ENCODE assay signal across 12 mouse cellular contexts in the genomic region with DNA sequence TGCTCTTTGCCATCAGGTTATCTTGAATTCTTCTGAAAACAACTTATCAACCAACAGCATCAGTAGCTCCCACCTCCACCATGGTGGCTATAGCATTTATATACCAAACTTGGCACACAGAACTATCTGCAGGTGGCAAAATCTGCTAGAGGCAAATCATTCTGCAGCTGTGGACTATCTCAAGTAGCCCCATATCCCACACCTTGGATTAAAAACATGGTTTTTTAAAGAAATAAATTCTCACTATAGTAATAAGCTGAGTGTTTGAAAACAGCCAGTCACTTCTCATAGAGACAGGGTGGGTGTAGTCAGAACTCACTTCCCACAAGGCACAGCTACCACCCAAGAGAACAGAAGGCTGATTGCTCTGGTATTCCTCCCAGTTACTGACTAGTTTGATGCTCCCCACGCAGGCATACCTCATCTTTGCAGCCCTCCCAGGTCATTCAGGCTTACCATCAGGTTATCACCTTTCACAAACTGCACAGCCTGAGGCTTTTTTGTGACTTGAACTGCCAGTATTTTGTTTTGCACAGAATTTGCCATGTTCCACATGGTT. TPM values are rescaled to one million over a fixed set of nuclear protein-coding genes. Genes with fewer than 3 reads are reported as not detected.
DNase-seq lines count a peak whose midpoint lies in the region; ATAC-seq and TF ChIP-seq lines count a peak whose summit lies in the region.
"Had no signal": no experiment of that assay in that cellular context is flagged by ENCODE, and none has a peak within 500 bp of the region (broad histone marks: within the 10 kb centered on the region; RNA-seq: fewer than 3 reads in every experiment).

No protein-coding gene starts in this region.

- H3K27ac ChIP-seq in intestine, embryonic 15.5 days, result no peak overlapping the region
- no peak overlapping the region for H3K27ac ChIP-seq in intestine, postnatal 0 days (ENCODE audit: low read depth, low read length)
- no peak overlapping the region for H3K27ac ChIP-seq in neural tube, embryonic 11.5 days (ENCODE audit: low read depth, low read length)
- H3K27ac ChIP-seq in neural tube, embryonic 15.5 days (replicated peaks), result no peak overlapping the region
- no peak overlapping the region for H3K27ac ChIP-seq in hindbrain, postnatal 0 days
- H3K27ac ChIP-seq: neural tube, embryonic 13.5 days; stomach, embryonic 15.5 days had no signal

- no peaks in the 10 kb centered on the region for H3K4me1 ChIP-seq in intestine, embryonic 15.5 days (replicated peaks)
- H3K4me1 ChIP-seq in intestine, postnatal 0 days (replicated peaks; ENCODE audit: control insufficient read depth, insufficient read depth, low read length), result no peaks in the 10 kb centered on the region
- H3K4me1 ChIP-seq in neural tube, embryonic 11.5 days (ENCODE audit: control insufficient read depth, insufficient read depth, low read length), result no peaks in the 10 kb centered on the region
- H3K4me1 ChIP-seq in neural tube, embryonic 15.5 days, result no peaks in the 10 kb centered on the region
- no peaks in the 10 kb centered on the region for H3K4me1 ChIP-seq in hindbrain, postnatal 0 days (ENCODE audit: insufficient read depth, low read length)
- H3K4me1 ChIP-seq: neural tube, embryonic 13.5 days; stomach, embryonic 15.5 days had no signal

- no peak overlapping the region for H3K9ac ChIP-seq in intestine, embryonic 15.5 days
- no peak overlapping the region for H3K9ac ChIP-seq in intestine, postnatal 0 days (ENCODE audit: low read depth, low read length)
- H3K9ac ChIP-seq in neural tube, embryonic 11.5 days (ENCODE audit: low read length), result no peak overlapping the region
- no peak overlapping the region for H3K9ac ChIP-seq in neural tube, embryonic 15.5 days (replicated peaks)
- H3K9ac ChIP-seq in hindbrain, postnatal 0 days (replicated peaks; ENCODE audit: low read length), result no peak overlapping the region
- H3K9ac ChIP-seq: neural tube, embryonic 13.5 days; stomach, embryonic 15.5 days had no signal

- no peaks in the 10 kb centered on the region for H3K9me3 ChIP-seq in intestine, embryonic 15.5 days
- no peaks in the 10 kb centered on the region for H3K9me3 ChIP-seq in intestine, postnatal 0 days (ENCODE audit: control insufficient read depth)
- no peaks in the 10 kb centered on the region for H3K9me3 ChIP-seq in neural tube, embryonic 11.5 days (ENCODE audit: control insufficient read depth, low read length)
- no peaks in the 10 kb centered on the region for H3K9me3 ChIP-seq in neural tube, embryonic 15.5 days (replicated peaks)
- no peaks in the 10 kb centered on the region for H3K9me3 ChIP-seq in hindbrain, postnatal 0 days (ENCODE audit: low read length)
- H3K9me3 ChIP-seq: neural tube, embryonic 13.5 days; stomach, embryonic 15.5 days had no signal

- DNase-seq in neural tube, embryonic 11.5 days (ENCODE audit: low spot score), result peak; percentile 10
- DNase-seq in hindbrain, postnatal 0 days (ENCODE audit: low spot score), result no peak
- DNase-seq: heart, postnatal 10 days had no signal

- no peak for TF ChIP-seq CTCF in intestine, postnatal 0 days (IDR thresholded peaks at IDR 0.05; ENCODE audit: low read depth)
- TF ChIP-seq CTCF in hindbrain, postnatal 0 days (IDR thresholded peaks at IDR 0.05; ENCODE audit: low read depth), result no peak

- ATAC-seq in intestine, embryonic 15.5 days, result 0 out of 2 replicates have a peak, but pooled peaks have one; percentile 48
- no peak for ATAC-seq in intestine, postnatal 0 days
- ATAC-seq in neural tube, embryonic 11.5 days (ENCODE audit: insufficient read depth, low FRiP score, low TSS enrichment), result peak; percentile 18; the same call in 1 of the 2 replicates
- ATAC-seq in neural tube, embryonic 15.5 days (ENCODE audit: low FRiP score), result no peak
- ATAC-seq in hindbrain, postnatal 0 days, result peak; percentile 34; the same call in 1 of the 2 replicates
- ATAC-seq in megakaryocyte progenitor cell, adult 5-6 weeks (replicated peaks; ENCODE audit: poor library complexity), result peak; percentile 24; the same call in 1 of the 2 replicates
- no peak for ATAC-seq in megakaryocyte, adult 5-6 weeks (ENCODE audit: poor library complexity, severe bottlenecking)
- ATAC-seq: lung, postnatal 0 days had no signal

- peaks cover 15% of the 10 kb centered on the region for H3K36me3 ChIP-seq in intestine, embryonic 15.5 days
- peaks cover 48% of the 10 kb centered on the region for H3K36me3 ChIP-seq in intestine, postnatal 0 days (ENCODE audit: control insufficient read depth, insufficient read depth)
- H3K36me3 ChIP-seq in neural tube, embryonic 11.5 days (ENCODE audit: control insufficient read depth, insufficient read depth, low read length), result peaks cover 5% of the 10 kb centered on the region
- H3K36me3 ChIP-seq in neural tube, embryonic 15.5 days, result peaks cover 56% of the 10 kb centered on the region
- peaks cover 24% of the 10 kb centered on the region for H3K36me3 ChIP-seq in hindbrain, postnatal 0 days (ENCODE audit: insufficient read depth, low read length)

- H3K4me2 ChIP-seq in intestine, embryonic 15.5 days (replicated peaks), result no peak overlapping the region
- no peak overlapping the region for H3K4me2 ChIP-seq in intestine, postnatal 0 days (replicated peaks; ENCODE audit: low read depth)
- H3K4me2 ChIP-seq in neural tube, embryonic 11.5 days (ENCODE audit: low read depth), result no peak overlapping the region
- H3K4me2 ChIP-seq in neural tube, embryonic 15.5 days, result no peak overlapping the region
- H3K4me2 ChIP-seq in hindbrain, postnatal 0 days (ENCODE audit: low read depth, low read length), result no peak overlapping the region
- H3K4me2 ChIP-seq: neural tube, embryonic 13.5 days; stomach, embryonic 15.5 days had no signal

- H3K27me3 ChIP-seq in intestine, embryonic 15.5 days (replicated peaks), result no peaks in the 10 kb centered on the region
- H3K27me3 ChIP-seq in intestine, postnatal 0 days (replicated peaks; ENCODE audit: control insufficient read depth, insufficient read depth, low read length), result no peaks in the 10 kb centered on the region
- no peaks in the 10 kb centered on the region for H3K27me3 ChIP-seq in neural tube, embryonic 11.5 days (ENCODE audit: control insufficient read depth, insufficient read depth, low read length)
- H3K27me3 ChIP-seq in neural tube, embryonic 15.5 days (replicated peaks), result no peaks in the 10 kb centered on the region
- H3K27me3 ChIP-seq in hindbrain, postnatal 0 days (ENCODE audit: insufficient read depth, low read length), result no peaks in the 10 kb centered on the region
- H3K27me3 ChIP-seq: neural tube, embryonic 13.5 days; stomach, embryonic 15.5 days had no signal

- no peak overlapping the region for H3K4me3 ChIP-seq in intestine, embryonic 15.5 days (replicated peaks)
- no peak overlapping the region for H3K4me3 ChIP-seq in intestine, postnatal 0 days (ENCODE audit: low read depth, low read length)
- H3K4me3 ChIP-seq in neural tube, embryonic 11.5 days (ENCODE audit: low read depth, low read length), result no peak overlapping the region
- no peak overlapping the region for H3K4me3 ChIP-seq in neural tube, embryonic 15.5 days (replicated peaks)
- H3K4me3 ChIP-seq in hindbrain, postnatal 0 days (ENCODE audit: low read length), result no peak overlapping the region
- H3K4me3 ChIP-seq: erythroblast, embryonic 14.5 days; neural tube, embryonic 13.5 days; stomach, embryonic 15.5 days had no signal

- 63% methylated on average over 1 of the region's 1 CpGs for WGBS in intestine, embryonic 15.5 days
- WGBS in intestine, postnatal 0 days, result 48% methylated on average over 1 of the region's 1 CpGs
- 32% methylated on average over 1 of the region's 1 CpGs for WGBS in neural tube, embryonic 11.5 days
- 64% methylated on average over 1 of the region's 1 CpGs for WGBS in neural tube, embryonic 15.5 days
- WGBS in hindbrain, postnatal 0 days, result 45% methylated on average over 1 of the region's 1 CpGs

RNA-seq across cellular contexts. Expression of a gene that starts 26.6 kb away (rescaled TPM):
- polyA plus RNA-seq in intestine, embryonic 15.5 days (2015; fragmentation: Nextera tagmentation; extraction: Ambion mirVana), result 202 and 238 TPM in 2 replicates
- polyA plus RNA-seq in intestine, postnatal 0 days (2015; fragmentation: Nextera tagmentation; extraction: Ambion mirVana), result 126 and 142 TPM in 2 replicates
- 308 and 317 TPM in 2 replicates for polyA plus RNA-seq in neural tube, embryonic 11.5 days (2014; fragmentation: Nextera tagmentation; extraction: Ambion mirVana)
- 228 and 246 TPM in 2 replicates for polyA plus RNA-seq in neural tube, embryonic 15.5 days (2015; fragmentation: Nextera tagmentation; extraction: Ambion mirVana)
- 159 and 182 TPM in 2 replicates for total RNA-seq in hindbrain, postnatal 0 days (2014; rRNA removed)
- polyA plus RNA-seq in hindbrain, postnatal 0 days (2015; fragmentation: Nextera tagmentation; extraction: Ambion mirVana), result 180 and 182 TPM in 2 replicates
- total RNA-seq in megakaryocyte progenitor cell, adult 5-6 weeks (2015), result 237 and 277 TPM in 2 replicates
- total RNA-seq in megakaryocyte progenitor cell, adult 5-6 weeks (2017), result 227 and 358 TPM in 2 replicates
- total RNA-seq in megakaryocyte, adult 5-6 weeks (2015), result 162 and 164 TPM in 2 replicates
- total RNA-seq in megakaryocyte, adult 5-6 weeks (2017), result 196 TPM in 2 replicates

RNA-seq across cellular contexts. Expression of a gene that starts 26.6 kb away (rescaled TPM):
- 45.3 and 56.3 TPM in 2 replicates for polyA plus RNA-seq in intestine, embryonic 15.5 days (2015; fragmentation: Nextera tagmentation; extraction: Ambion mirVana)
- 17.8 and 18.7 TPM in 2 replicates for polyA plus RNA-seq in intestine, postnatal 0 days (2015; fragmentation: Nextera tagmentation; extraction: Ambion mirVana)
- polyA plus RNA-seq in neural tube, embryonic 11.5 days (2014; fragmentation: Nextera tagmentation; extraction: Ambion mirVana), result 82.5 and 85.4 TPM in 2 replicates
- polyA plus RNA-seq in neural tube, embryonic 15.5 days (2015; fragmentation: Nextera tagmentation; extraction: Ambion mirVana), result 43.0 and 45.1 TPM in 2 replicates
- total RNA-seq in hindbrain, postnatal 0 days (2014; rRNA removed), result 30.9 and 41.8 TPM in 2 replicates
- 47.7 and 48.7 TPM in 2 replicates for polyA plus RNA-seq in hindbrain, postnatal 0 days (2015; fragmentation: Nextera tagmentation; extraction: Ambion mirVana)
- total RNA-seq in megakaryocyte progenitor cell, adult 5-6 weeks (2015), result 40.0 and 40.8 TPM in 2 replicates
- 36.8 and 42.8 TPM in 2 replicates for total RNA-seq in megakaryocyte progenitor cell, adult 5-6 weeks (2017)
- total RNA-seq in megakaryocyte, adult 5-6 weeks (2015), result 21.2 and 24.5 TPM in 2 replicates
- 20.1 and 22.5 TPM in 2 replicates for total RNA-seq in megakaryocyte, adult 5-6 weeks (2017)

Comparison
In these comparisons a context has a peak if more than half of its experiments do, and no peak if none do; other contexts are left out.
1. ATAC-seq: peak in intestine, embryonic 15.5 days (single experiment), neural tube, embryonic 11.5 days (single experiment), hindbrain, postnatal 0 days (single experiment) and megakaryocyte progenitor cell, adult 5-6 weeks (single experiment); none in intestine, postnatal 0 days (single experiment), neural tube, embryonic 15.5 days (single experiment) and megakaryocyte, adult 5-6 weeks (single experiment).